Mouse (Mus musculus): ENCODE measurements around the gene Ngp. TPM values are rescaled to one million over a fixed set of nuclear protein-coding genes. Genes with fewer than 3 reads are reported as not detected.

The Ngp gene
- polyA plus RNA-seq (2012; rRNA removed): 689 and 935 TPM in 2 replicates

GRCm38 (mm10) chr9:110419511-110420112 is at the start of gene Ngp:
Gene Ngp (plus strand): TSS chr9:110419747.

GRCm38 (mm10) chr9:110408099-110408773 is 11.3 kb upstream of the Ngp start, which contains the start of gene Ptpn23:
Gene Ptpn23 (minus strand): TSS chr9:110408213.

Other genes with a start within 250 kb of the Ngp start
- 0.14 and 0.15 TPM in 2 replicates for gene Cspg5, start 176.0 kb upstream of the Ngp start, polyA plus RNA-seq (2012; rRNA removed)
- 5.1 and 5.9 TPM in 2 replicates for gene Elp6, start 114.6 kb upstream of the Ngp start, polyA plus RNA-seq (2012; rRNA removed)
- 23.9 and 26.3 TPM in 2 replicates for gene Scap, start 86.5 kb upstream of the Ngp start, polyA plus RNA-seq (2012; rRNA removed)
- gene Ptpn23, start 11.5 kb upstream of the Ngp start, polyA plus RNA-seq (2012; rRNA removed): 2.6 and 3.1 TPM in 2 replicates
- 3.3 and 4.0 TPM in 2 replicates for gene Klhl18, start 56.9 kb downstream of the Ngp start, polyA plus RNA-seq (2012; rRNA removed)
- 0.16 and 0.20 TPM in 2 replicates for gene Kif9, start 57.2 kb downstream of the Ngp start, polyA plus RNA-seq (2012; rRNA removed)
- gene Setd2, start 112.8 kb downstream of the Ngp start, polyA plus RNA-seq (2012; rRNA removed): 20.0 and 26.1 TPM in 2 replicates
- 1.8 TPM in 2 replicates for gene Nradd, start 204.7 kb downstream of the Ngp start, polyA plus RNA-seq (2012; rRNA removed)
- gene Nbeal2, start 234.4 kb downstream of the Ngp start, polyA plus RNA-seq (2012; rRNA removed): 6.3 and 7.9 TPM in 2 replicates
- gene Ccdc12, start 236.8 kb downstream of the Ngp start, polyA plus RNA-seq (2012; rRNA removed): 59.7 and 60.4 TPM in 2 replicates

All from liver, embryonic 18 days (tissue).